Mouse (Mus musculus) frontal cortex, adult 2 months (tissue): ENCODE measurements at regions not wholly inside any gene's neighbourhood (a gene's known extent, or its start where the extent isn't known, plus 50 kb on each side); places are given as distances from the start of the nearest gene placed in this dataset.
"Not testable (repeated sequence)": the region's sequence is repeated elsewhere in the genome, so short reads cannot be mapped to it uniquely, and the experiment has no call there.

Source experiments
- DNase-seq, 2 experiments: peaks; one replicate each; pipeline ENCODE4 v3.0.0; 2022; ENCODE audit warnings: low spot score in 1 of 2; ENCODE audit errors: extremely low spot score in 1 of 2

GRCm38 (mm10) chr16:82430384-82430783, 397.8 kb upstream of the Gm21833 start:
- peak in 1 of 2 experiments; percentile 30 for DNase-seq

- no peak for DNase-seq
These were observed 397.1 kb upstream of the Gm21833 start for GRCm38 (mm10) chr16:82431075-82431474.

GRCm38 (mm10) chr16:82431811-82432210, 396.4 kb upstream of the Gm21833 start:
- peak; percentile 83 to 86 for DNase-seq

GRCm38 (mm10) chr16:82460872-82461271, 367.3 kb upstream of the Gm21833 start:
- no peak for DNase-seq

GRCm38 (mm10) chr16:82470736-82471387, 357.3 kb upstream of the Gm21833 start:
- no peak for DNase-seq

GRCm38 (mm10) chr16:82520406-82520805, 307.8 kb upstream of the Gm21833 start:
- DNase-seq = no peak

- peak in 1 of 2 experiments; percentile 19 for DNase-seq
These were observed 306.6 kb upstream of the Gm21833 start for GRCm38 (mm10) chr16:82521582-82521981.

- peak in 1 of 2 experiments; percentile 37 for DNase-seq
These were observed 263.8 kb upstream of the Gm21833 start for GRCm38 (mm10) chr16:82564361-82564760.

- DNase-seq = not testable (repeated sequence)
These were observed 231.7 kb upstream of the Gm21833 start for GRCm38 (mm10) chr16:82596461-82596860.

GRCm38 (mm10) chr16:82602038-82602437, 226.1 kb upstream of the Gm21833 start:
- no peak for DNase-seq
